Mouse (Mus musculus) intestine, embryonic 16.5 days (tissue): Measurements from ENCODE around the gene Slc39a10. TPM values are rescaled to one million over a fixed set of nuclear protein-coding genes. Genes with fewer than 3 reads are reported as not detected.

Source experiments
- ATAC-seq: fragments of 200-750 bp; cut with Nextera tagmentation; 2 replicates; pipeline ENCODE4 v1.8.0; 2017; ENCODE audit warnings: moderate TSS enrichment, moderate library complexity
- H3K27ac ChIP-seq: fragments of 300-500 bp; sonication (generic); 2 replicates; pipeline ENCODE4 v1.5.1; 2014; ENCODE audit warnings: mild to moderate bottlenecking, low read length
- H3K27me3 ChIP-seq: fragments of 300-500 bp; sonication (generic); replicated peaks from 2 replicates; pipeline ENCODE4 v1.6.1; 2014; ENCODE audit warnings: low read length, control low read depth, mixed read lengths; ENCODE audit not compliant: control insufficient read depth, insufficient read depth
- H3K36me3 ChIP-seq: fragments of 300-500 bp; sonication (generic); 2 replicates; pipeline ENCODE4 v1.6.1; 2014; ENCODE audit warnings: low read length, control low read depth; ENCODE audit not compliant: control insufficient read depth, insufficient read depth
- H3K4me1 ChIP-seq: fragments of 300-500 bp; sonication (generic); 2 replicates; pipeline ENCODE4 v1.6.1; 2014; ENCODE audit warnings: low read length, control low read depth, mixed read lengths; ENCODE audit not compliant: control insufficient read depth, insufficient read depth
- H3K4me2 ChIP-seq: fragments of 300-500 bp; sonication (generic); 2 replicates; pipeline ENCODE4 v1.6.1; 2014; ENCODE audit warnings: low read depth, low read length, control low read depth
- H3K4me3 ChIP-seq: fragments of 300-500 bp; sonication (generic); 2 replicates; pipeline ENCODE4 v1.5.1; 2014; ENCODE audit warnings: mild to moderate bottlenecking, low read length
- H3K9ac ChIP-seq: fragments of 300-500 bp; sonication (generic); 2 replicates; pipeline ENCODE4 v1.6.1; 2014; ENCODE audit warnings: low read depth, low read length
- H3K9me3 ChIP-seq: fragments of 300-500 bp; sonication (generic); 2 replicates; pipeline ENCODE4 v1.6.1; 2016; ENCODE audit warnings: low read length, control low read depth; ENCODE audit not compliant: control insufficient read depth
- WGBS: fragments of 180-500 bp; shearing (Covaris S2); extraction: QIAGEN DNeasy Blood & Tissue Kit; methylation state at CpG from one replicate; pipeline ENCODE4 v1.1.7; 2014; 5-methylcytosine and 5-hydroxymethylcytosine counted together
- polyA plus RNA-seq: library from polyadenylated mRNA; unstranded; fragments of >200 nt; fragmentation: Nextera tagmentation; extraction: Ambion mirVana; gene quantifications from 2 replicates; pipeline ENCODE4 v1.2.1, GENCODE M21; 2015

The Slc39a10 gene
- polyA plus RNA-seq: 14.5 and 17.2 TPM in 2 replicates

DNA sequence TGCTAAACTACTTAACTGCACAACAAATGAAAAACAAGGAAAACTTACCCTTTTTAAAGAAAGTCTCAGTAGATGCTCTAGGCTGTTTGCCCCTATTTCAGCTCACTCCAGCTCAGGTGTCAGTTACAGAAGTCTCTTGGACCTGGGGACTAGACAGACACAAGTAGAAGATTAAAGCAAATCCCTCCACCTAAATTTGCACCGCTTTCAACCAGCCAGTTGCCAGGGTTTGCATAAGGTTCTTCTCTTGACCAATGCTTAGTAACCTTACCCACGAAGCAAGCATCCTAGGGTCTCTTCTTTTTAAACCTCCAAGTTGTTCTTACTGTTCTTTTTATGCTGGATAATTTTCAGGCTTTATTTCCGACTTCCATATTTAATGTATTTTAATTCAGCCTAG, at the start of gene Slc39a10:
Gene Slc39a10, minus strand, starts transcription at position 101 of the 400 bp plus-strand sequence.
- WGBS: 72% methylated on average over 3 of the region's 3 CpGs
- Histone ChIP-seq H3K36me3 (no peaks in the 10 kb centered on the region), H3K9ac (no peak within 1 kb of the TSS), H3K4me2 (no peak within 1 kb of the TSS), H3K9me3 (no peaks in the 10 kb centered on the region), H3K4me3 (no peak within 1 kb of the TSS), H3K4me1 (peaks cover 3% of the 10 kb centered on the region; the same call in 1 of the 2 replicates), H3K27ac (no peak within 1 kb of the TSS), H3K27me3 (no peaks in the 10 kb centered on the region)
- no peak for ATAC-seq

DNA sequence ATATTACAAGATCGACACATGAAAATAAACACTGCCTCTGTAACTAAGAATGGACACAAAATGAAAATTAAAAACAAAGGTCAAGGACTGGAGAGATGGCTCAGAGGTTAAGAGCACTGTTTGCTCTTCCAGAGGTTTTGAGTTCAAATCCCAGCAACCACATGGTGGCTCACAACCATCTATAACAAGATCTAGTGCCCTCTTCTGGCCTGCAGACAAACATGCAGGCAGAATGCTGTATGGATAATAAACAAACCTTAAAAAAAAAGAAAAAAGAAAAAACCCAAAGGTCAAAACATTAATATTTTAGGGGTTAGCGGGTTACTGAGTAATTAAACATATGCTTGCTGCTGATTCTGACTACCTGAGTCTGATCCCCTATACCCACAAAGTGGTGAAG, 46.6 kb upstream of the Slc39a10 start:
- Histone ChIP-seq H3K4me3 (no peak overlapping the region), H3K27me3 (no peaks in the 10 kb centered on the region), H3K36me3 (no peaks in the 10 kb centered on the region), H3K9me3 (no peaks in the 10 kb centered on the region), H3K4me2 (no peak overlapping the region), H3K9ac (no peak overlapping the region), H3K4me1 (no peaks in the 10 kb centered on the region), H3K27ac (no peak overlapping the region)
- no peak for ATAC-seq
- WGBS: 92% methylated on average over 2 of the region's 2 CpGs

DNA sequence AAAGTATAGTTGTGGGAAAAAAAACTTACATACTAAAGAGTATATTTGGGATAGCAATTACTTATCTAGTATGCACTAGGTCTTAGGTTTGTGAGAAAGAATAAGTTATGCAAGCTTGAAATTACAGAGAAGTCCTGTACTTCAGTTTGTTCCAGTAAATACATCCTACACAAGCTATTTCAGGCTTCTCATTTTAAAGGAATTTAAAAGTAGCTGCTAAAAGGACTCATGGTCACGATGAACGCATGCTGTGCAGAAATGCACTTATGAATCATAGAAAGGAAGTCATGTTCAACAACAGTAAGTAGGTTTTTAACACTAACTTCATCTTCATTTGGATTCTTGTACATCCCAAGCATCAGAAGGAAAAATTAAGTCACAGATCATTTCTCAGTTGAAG, 45.0 kb upstream of the Slc39a10 start:
- WGBS: 85% methylated on average over 2 of the region's 2 CpGs
- Histone ChIP-seq H3K4me3 (no peak overlapping the region), H3K27me3 (no peaks in the 10 kb centered on the region), H3K9ac (no peak overlapping the region), H3K27ac (no peak overlapping the region), H3K9me3 (no peaks in the 10 kb centered on the region), H3K4me1 (no peaks in the 10 kb centered on the region), H3K36me3 (no peaks in the 10 kb centered on the region), H3K4me2 (no peak overlapping the region)
- ATAC-seq: no peak

DNA sequence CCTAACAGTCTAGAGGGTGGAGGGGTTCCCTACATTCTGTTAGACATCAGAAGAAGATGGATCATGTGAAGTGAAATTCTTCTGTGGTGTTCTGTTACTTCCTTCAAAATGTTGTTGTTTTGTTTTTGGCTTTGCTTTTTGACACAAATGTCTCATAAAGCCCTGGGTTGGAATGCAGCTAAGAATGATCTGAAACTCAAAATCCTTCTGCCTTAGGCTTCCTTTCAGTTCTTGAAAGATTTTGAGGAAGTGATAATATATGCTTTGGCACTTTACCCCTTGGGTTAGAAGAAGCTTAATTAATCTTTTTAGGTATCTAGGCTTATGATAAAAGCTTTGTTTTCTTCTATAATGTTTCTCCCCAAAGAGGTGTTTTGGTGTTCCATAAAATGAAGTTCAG, 34.5 kb upstream of the Slc39a10 start:
- Histone ChIP-seq H3K27me3 (no peaks in the 10 kb centered on the region), H3K4me1 (no peaks in the 10 kb centered on the region), H3K9ac (no peak overlapping the region), H3K4me2 (no peak overlapping the region), H3K36me3 (no peaks in the 10 kb centered on the region), H3K4me3 (no peak overlapping the region), H3K27ac (no peak overlapping the region), H3K9me3 (no peaks in the 10 kb centered on the region)
- ATAC-seq: no peak

DNA sequence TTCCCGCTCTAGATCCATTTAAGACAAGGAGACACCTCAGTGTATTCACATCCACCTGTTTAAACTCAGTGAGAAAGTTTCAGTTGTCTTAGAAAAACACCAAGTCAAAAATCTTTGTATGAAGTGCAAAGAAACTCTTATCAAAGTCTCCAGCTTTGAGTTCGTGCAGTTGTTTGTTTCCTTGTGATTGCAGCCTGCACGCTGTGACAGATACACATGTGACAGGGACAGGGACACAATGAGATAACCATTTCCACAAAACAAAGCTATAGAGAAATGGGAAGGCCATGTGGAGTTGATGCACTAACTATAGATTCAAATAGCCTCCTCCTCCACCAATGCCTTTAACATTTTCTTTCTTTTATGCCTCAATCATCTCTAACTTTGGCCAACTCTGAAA, 33.6 kb upstream of the Slc39a10 start:
- Histone ChIP-seq H3K4me1 (no peaks in the 10 kb centered on the region), H3K36me3 (no peaks in the 10 kb centered on the region), H3K9ac (no peak overlapping the region), H3K9me3 (no peaks in the 10 kb centered on the region), H3K27ac (no peak overlapping the region), H3K27me3 (no peaks in the 10 kb centered on the region), H3K4me2 (no peak overlapping the region), H3K4me3 (no peak overlapping the region)
- WGBS: 70% methylated on average over 3 of the region's 3 CpGs
- no peak for ATAC-seq

DNA sequence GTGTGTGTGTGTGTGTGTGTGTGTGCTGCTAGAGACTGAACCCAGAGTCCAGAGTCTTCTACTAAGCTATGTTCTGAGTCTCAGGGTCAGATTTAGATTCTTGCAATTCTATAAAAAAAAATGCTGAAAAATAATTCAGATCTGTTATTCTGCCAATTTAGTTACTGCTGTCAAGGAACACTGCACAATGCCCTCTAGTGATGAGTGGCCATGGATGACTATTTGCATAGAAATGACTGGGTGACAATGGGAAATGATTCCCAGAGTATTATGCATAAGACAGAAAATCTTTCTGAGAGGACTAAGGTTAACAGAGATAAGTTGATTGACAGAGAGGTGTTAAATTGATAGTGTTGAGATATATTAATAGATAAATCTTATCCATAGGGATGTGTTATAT, 32.3 kb upstream of the Slc39a10 start:
- Histone ChIP-seq H3K36me3 (no peaks in the 10 kb centered on the region), H3K9me3 (no peaks in the 10 kb centered on the region), H3K27ac (no peak overlapping the region), H3K4me3 (no peak overlapping the region), H3K4me2 (no peak overlapping the region), H3K9ac (no peak overlapping the region), H3K27me3 (no peaks in the 10 kb centered on the region), H3K4me1 (no peaks in the 10 kb centered on the region)
- no peak for ATAC-seq

DNA sequence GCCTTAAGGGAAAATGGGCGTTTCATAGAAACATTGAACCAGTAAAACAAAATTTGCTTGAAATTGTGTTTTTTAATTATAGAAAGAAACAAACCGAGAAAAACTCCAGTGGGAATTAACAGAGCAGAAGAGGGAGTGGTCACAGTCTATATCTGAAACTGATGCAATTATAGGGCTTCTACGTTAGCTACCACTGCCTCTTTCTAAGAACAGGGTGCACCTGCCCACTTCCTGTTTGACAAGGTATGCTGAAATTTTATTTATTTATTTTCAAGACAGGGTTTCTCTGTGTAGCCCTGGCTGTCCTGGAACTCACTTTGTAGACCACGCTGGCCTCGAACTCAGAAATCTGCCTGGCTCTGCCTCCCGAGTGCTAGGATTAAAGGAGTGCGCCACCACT, 30.3 kb upstream of the Slc39a10 start:
- no peaks in the 10 kb centered on the region for H3K4me1 ChIP-seq
- ATAC-seq: no peak
- 91% methylated on average over 7 of the region's 7 CpGs for WGBS

DNA sequence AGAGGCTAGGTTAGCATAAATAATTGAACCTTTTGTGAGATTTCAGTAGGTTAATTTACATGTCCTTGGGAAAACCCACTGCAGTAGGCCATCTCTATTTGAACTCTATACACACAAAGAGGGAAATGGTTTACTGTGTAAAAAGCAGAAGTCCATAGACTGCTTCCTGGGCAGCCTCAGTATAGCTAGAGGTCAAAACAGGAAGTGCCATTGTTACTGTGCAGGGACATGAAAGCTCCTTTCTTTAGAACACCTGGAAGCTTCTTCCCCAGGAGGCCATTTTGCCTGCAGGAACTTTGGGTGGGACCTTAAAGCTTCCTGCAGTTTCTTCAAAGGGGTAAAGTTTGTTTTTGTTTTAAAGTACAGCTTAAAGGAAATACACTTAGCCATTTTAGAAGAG, 29.0 kb upstream of the Slc39a10 start:
- Histone ChIP-seq H3K4me2 (no peak overlapping the region), H3K4me1 (no peaks in the 10 kb centered on the region), H3K27ac (no peak overlapping the region), H3K36me3 (no peaks in the 10 kb centered on the region), H3K27me3 (no peaks in the 10 kb centered on the region), H3K9ac (no peak overlapping the region), H3K4me3 (no peak overlapping the region), H3K9me3 (no peaks in the 10 kb centered on the region)
- no peak for ATAC-seq

More for the DNA sequence above, 30.3 kb upstream of the Slc39a10 start:
- Histone ChIP-seq H3K27me3 (no peaks in the 10 kb centered on the region), H3K9ac (no peak overlapping the region), H3K9me3 (no peaks in the 10 kb centered on the region), H3K36me3 (no peaks in the 10 kb centered on the region), H3K4me3 (no peak overlapping the region), H3K27ac (no peak overlapping the region), H3K4me2 (no peak overlapping the region)

DNA sequence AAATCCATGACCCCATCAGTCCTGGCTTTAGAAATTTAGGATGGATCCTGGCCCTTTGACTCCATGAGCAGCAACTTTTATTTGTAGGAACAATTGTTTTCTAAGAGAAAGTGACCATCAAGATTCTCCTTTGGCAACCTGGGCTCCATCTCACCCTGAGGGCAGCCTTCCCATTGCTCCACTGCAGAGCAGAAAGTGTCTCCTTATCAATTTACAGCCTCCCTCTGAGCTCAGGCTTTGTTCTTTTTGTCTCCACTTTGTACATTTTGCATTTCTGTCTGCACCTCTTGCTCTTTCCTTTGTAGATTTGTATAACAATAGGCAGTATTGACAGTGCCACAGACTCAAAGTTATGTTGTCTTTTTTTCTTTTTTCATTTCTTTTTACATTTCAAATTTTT, 23.6 kb upstream of the Slc39a10 start:
- H3K4me1 ChIP-seq: no peaks in the 10 kb centered on the region
- H3K36me3 ChIP-seq: no peaks in the 10 kb centered on the region
- no peak for ATAC-seq
- no peaks in the 10 kb centered on the region for H3K27me3 ChIP-seq
- H3K4me3 ChIP-seq: no peak overlapping the region
- H3K9ac ChIP-seq: no peak overlapping the region
- H3K27ac ChIP-seq: no peak overlapping the region
- H3K4me2 ChIP-seq: no peak overlapping the region
- H3K9me3 ChIP-seq: peaks cover 3% of the 10 kb centered on the region; the same call in 1 of the 2 replicates

DNA sequence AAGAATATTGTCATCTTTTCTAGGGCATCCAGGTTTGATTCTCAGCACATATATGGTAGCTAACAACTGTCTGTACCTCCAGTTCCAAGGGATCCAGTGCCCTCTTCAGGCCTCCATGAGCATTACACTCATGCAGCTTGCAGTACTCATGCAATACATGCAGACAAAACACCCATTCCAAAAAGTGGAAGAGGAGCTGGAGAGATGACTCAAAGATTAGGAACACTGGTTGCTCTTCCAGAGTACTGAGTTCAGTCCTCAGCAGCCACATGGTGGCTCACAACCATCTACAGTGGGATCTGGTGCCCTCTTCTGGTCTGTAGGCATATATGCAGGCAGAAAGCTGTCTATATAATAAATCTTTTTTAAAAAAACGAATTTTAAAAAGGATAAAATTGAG, 21.7 kb upstream of the Slc39a10 start:
- ATAC-seq: no peak
- no peak overlapping the region for H3K27ac ChIP-seq
- no peak overlapping the region for H3K9ac ChIP-seq
- H3K9me3 ChIP-seq: peaks cover 3% of the 10 kb centered on the region; the same call in 1 of the 2 replicates
- H3K4me1 ChIP-seq: no peaks in the 10 kb centered on the region
- H3K36me3 ChIP-seq: no peaks in the 10 kb centered on the region
- no peak overlapping the region for H3K4me2 ChIP-seq
- no peak overlapping the region for H3K4me3 ChIP-seq
- 68% methylated on average over 1 of the region's 1 CpGs for WGBS
- H3K27me3 ChIP-seq: no peaks in the 10 kb centered on the region
